Mouse (Mus musculus) c-Kit-positive CD71-positive TER-119-positive erythroid progenitor cells, embryonic 14.5 days (primary cell): Measurements from ENCODE around the gene Slc17a1.
A peak's percentile ranks its signal among the peaks of the same experiment; 100 is the strongest.

Source experiments
- DNase-seq: peaks from one replicate; pipeline ENCODE4 v3.0.0-alpha.2; 2013; ENCODE audit warnings: low spot score

Slc17a1 gene

DNA sequence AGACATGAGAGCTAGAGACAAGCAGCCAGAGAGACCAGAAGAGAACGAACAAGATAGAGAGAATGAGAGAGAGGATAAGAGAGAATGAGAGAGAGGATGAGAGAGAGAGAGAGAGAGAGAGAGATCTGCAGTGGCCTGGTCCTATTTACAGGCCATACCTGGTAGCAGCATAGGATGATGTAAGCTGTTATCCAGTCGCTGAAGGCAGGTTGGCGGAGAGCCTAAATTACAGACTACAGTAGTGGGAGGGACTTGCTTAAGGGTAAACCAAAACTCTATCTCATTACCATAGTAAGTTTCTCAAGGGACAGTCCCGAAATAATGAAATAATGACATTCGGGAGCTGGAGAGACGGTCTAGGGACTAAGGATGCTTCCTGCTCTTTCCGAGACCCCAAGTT, at the start of gene Slc17a1:
Slc17a1 (plus strand) TSS at position 346 of the 400 bp plus-strand sequence.
- DNase-seq = no peak

DNA sequence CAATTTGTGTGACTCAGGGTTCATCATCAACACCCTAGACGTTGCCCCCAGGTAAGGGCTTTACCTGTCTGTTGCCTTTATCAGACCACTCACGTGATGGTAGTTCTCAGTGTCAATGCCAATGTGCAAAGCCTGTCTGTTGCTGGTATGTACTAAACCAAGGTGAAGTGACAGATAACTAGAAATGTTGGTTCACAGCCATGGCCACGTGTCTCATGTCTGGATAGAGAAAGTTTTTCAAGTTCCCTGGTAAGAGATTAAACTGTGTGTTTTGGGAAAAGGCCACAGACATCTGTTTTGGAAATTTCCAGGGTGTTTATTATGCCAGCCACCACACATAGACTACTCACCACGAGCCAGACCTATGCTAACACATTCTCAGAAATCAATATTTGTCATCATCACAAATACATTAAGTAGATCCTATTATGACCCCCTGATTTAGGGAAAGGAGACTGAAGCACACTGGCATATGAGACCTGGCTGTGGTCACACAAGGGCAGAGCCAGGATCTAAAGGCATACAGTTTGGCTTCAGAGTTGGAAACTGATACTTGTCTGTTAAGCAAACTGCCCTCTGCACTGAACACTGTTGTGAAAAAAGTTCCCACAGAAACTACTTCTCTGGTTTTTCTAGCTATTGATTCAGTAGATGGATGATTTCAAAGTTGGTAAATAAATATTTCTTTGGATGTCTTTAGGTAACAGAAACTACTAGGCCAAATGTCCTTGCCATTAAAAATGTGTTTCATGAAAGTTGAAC, 47.2 kb upstream of the Slc17a1 start:
- no peak for DNase-seq

DNA sequence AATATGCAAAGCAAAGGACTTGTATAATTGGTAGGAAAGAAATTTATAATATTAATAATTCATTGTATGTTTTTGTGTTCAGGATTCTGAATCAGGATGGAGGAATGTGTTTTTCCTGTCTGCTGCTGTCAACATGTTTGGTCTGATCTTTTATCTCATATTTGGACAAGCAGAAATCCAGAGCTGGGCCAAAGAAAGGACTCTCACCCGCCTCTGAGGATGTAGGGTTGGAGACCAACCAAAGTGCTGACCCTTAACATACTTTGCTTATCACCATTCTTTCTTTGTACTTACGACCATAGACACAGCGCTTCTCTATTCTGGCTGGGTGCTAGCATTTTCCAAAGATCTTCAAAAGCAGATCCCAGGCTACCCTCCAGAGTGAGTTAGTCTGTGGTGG, 45.3 kb upstream of the Slc17a1 start:
- DNase-seq = no peak

DNA sequence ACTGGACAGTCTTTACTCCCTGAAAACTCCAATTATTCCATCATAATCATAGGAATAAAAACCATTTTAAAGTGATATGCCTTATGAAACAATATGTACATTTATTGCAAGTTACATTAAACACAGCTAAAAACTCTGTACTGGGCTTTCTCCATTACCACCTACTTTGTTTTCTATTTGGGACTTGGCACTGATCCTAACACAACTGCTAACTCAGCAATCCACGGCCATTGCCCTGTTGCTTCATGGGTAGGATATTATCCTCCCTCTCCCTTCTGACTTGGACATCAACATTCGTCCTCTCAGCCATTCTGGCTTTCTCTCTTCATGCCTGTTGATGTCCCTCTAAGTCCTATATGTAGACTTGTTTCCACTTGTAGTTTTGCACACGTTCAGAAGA, 40.9 kb upstream of the Slc17a1 start:
- no peak for DNase-seq

DNA sequence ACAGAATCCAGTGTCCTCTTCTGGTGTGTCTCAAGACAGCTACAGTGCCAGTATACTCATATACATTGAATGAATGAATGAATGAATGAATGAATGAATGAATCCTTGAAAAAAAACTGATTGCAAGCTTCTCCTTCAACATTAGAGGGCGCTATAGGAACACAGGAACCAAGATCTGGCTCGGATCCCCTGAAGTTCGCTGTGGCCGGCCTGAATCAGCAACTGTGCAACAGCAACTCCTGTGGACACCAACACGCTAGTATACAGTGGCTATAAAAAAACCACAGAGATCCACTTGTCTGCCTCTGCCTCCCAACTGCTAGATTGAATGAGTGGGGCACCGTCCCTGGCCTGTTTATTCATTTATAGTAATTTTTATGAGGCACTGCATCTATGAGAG, 34.5 kb upstream of the Slc17a1 start:
- peak; percentile 14 for DNase-seq

DNA sequence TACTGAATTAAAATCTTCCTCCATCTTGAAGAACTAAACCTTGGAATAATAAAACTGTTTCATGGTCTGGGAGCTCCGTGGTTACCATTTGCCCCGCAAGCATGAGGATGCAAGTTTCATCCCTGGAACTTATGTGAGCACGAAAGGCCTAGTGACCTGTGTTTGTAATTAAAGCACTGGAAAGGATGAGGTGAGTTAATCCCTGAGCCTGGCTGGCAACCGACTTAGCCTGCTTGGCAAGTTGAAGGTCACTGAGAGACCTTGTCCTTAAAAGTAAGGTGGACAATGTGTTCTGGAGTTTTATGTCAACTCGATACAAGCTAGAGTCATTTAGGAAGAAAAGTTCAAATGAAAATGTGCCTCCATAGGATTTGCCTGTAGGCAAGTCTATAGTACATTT, 32.7 kb upstream of the Slc17a1 start:
- DNase-seq = no peak

DNA sequence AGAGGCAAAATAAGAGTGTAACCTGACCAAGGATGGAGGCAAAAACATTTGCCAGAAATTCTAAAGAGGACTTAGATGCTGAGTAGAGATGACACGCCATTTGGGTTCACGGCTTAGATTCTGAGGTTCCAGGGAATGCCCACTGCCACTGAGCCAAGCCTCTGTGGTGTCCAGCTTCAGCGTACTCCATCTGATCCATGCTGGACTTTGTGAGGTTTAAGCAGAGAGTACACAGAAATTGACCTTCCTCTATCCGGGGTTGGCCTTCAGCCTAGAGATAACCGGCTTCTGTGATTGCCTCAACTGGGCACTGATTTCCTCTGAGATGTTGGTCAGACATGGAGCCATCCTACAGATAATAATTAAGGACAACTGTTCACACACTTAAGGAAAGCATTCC, 30.9 kb upstream of the Slc17a1 start:
- no peak for DNase-seq

DNA sequence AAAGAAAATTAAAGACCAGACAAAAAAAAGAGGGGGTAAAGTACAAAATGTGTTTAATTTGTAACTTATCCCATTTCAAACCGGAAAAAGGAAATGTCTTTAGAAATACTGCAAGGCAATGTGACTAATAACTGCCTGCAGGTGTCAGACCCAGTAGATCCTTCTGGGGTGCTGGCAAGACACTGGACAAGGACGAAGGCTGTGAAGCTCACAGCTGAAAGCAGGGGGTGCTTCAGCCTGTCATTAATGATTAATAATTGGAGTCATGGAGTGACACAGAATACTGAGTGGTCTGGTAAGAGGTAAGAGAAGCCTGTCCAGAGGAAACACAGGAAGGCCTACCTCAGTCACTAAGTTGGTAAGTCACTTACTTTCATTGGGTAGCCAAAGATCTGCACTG, 28.2 kb upstream of the Slc17a1 start, which contains the start of gene Slc17a3:
Slc17a3 (plus strand) TSS at position 127 of the 400 bp plus-strand sequence.
- no peak for DNase-seq

DNA sequence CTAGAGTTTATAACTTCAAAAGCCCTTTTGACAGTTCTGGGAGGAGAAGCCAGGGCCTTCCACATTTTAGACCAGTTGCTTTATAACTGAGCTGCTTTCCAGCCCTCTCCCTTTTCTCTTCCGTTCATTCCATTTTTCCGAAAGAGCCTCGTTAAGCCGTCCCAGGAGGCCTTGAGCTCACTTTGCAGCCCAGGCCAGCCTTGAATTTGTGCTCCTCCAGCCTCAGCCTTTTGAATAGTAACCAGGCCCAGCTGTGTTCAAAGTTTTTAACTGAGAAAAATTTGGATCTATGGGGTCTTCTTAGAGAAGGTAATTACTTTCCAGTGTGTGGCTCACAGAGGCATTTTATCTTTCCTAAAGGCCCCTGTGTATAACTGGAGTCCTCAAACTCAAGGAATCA, 21.7 kb upstream of the Slc17a1 start:
- DNase-seq = no peak

DNA sequence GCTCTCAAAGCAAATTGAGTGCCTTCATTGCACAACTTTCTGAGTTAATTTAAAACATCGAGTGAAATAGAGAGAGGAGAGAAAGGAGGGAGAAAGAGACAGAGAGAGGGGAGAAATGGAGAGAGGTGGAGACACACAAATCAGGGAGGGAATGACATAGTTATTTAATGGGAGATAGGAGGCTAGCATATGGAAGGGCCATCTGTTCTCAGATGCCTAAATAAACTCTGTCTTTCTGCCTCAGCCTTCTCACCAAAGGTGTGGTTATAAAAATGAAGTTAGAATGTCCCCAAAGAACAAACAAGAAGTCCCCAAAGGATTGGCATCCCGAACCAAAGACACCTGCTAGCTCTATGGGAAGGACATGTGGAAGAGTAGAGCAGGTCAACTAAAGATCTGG, 18.3 kb upstream of the Slc17a1 start:
- no peak for DNase-seq

DNA sequence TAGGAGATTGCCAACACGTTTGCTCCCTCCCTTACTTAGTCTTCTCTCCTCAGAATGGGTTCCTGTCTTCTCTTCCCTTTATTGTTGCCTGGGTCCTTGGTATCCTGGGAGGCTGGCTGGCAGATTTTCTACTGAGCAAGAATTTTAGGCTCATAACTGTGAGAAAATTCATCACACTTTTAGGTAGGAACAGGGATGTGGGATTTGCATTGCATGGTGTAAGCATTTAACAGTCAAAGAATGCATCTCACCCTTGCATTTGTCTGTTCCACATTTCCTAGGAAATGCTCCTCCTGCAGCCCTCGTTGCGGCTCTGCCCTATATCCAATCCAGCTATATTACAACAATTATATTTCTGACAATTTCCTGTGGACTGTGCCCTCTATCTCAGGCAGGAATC, 11.1 kb upstream of the Slc17a1 start:
- no peak for DNase-seq

DNA sequence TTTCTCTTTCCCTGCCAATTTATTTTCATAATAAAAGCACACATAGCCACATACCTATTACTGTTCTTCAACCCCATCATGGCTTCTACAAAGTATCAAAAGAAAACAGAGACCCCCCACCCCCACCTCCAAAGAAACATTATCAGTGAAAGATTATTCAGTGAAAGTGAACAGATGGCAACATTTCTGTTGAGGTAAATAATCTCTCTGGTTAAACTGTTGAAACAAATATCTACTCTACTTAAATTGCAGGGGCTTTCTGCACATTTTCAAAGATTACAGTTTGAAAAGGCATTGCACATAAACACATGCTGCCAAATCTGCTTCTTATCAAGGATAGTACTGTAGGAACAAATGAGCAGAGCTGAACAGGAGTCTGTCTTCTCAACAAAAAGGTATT, 5.7 kb upstream of the Slc17a1 start:
- no peak for DNase-seq

DNA sequence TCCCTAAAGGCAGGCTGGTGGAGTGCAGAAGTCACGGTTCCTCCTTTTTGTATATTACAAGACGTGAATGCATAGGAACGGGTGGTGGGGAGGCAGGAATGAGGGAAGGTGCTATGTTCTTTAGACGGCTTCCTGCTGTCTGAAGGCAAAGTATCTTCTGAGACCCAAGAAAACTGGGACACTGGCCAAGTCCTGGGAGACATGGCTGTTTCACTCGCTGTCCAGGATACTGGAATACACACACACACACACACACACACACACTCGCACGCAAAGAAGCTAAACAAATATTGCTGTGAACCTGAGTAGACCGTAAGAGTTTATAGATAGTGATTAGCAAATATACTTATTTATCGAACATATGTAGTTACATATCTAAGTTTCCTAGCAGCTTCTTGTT, 2.8 kb upstream of the Slc17a1 start:
- DNase-seq = no peak

DNA sequence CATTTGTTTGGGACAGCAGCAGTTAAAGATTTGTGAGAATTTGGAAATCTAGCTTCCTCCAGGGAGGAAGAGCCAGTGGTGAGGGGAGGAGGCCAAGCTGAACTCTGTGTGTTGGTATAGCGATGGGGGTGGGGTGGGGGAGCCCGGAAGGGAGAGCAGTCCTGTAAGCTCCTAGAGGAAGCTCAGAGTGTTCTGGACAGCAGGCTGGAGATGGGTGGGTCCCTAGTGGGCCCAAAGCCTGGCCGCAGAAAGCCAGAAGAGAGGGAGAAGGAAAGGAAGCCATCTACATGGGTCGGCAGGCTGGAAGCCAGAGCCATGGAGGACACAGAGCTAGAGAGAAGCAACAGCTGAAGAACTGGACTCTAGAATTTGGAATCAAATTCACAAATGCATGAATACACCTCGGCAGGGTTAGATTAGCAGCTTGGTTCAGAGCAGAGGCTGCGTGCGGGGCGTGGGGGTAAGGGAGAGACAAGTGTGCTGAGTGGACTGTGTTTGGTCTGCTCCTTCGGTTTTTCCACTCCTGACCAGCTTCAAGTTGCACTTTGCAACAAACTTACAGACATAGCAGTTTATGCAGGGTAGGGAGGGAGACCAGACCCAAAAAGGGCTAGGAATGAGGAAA, 1.4 kb upstream of the Slc17a1 start:
- DNase-seq = no peak

DNA sequence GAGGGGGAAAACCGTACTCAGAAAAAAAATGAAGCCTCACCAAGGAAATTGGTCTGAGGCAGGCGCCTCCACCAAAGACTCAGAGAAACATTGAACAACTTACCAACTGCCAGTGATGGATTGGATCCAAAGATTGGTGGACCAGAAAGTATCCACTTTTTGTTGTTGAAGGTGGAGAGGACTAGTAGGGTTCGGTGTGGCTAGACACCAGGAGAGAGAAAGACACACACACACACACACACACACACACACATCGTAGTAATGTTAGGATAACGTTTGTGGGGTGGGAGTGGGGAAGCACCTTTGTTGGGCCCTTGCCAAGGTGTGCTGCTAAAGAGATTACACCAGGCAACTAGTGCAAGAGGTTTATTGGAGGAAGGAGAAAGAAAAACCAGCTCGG, 550 bp upstream of the Slc17a1 start:
- no peak for DNase-seq

DNA sequence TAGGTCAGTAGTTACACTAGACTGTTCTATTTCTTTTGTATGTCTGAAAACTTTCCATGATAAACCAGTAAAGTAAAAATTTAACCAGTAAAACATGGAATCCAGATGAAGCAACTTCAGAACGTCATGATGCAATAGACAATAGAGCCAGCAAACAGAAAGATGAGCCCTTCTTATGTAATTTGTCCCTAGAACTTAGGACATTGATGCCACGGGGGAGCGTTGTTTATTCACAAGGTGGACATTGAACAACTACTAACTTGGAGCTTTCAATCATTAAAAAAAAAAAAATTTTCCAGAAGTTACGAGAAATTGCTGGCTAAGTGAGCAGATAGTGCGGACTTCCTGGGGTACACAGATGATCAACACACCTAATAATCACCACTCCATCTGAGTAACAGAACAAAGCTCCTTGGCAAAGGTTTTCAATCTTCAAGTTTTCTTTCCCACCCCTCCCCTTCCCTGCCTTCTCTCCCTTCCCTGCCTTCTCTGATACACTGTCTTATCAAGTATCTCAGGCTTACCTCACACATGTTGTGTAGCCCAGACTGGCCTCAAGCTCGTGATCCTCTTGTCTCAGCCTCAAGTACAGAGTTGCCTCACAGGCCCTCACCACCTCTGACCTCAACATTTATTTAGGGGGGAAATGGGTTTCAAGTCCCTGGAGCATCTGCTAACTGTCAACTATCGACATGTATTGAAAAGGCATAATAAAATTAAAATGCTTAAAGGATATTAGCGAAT, 1.4 kb downstream of the Slc17a1 start:
- DNase-seq = no peak

DNA sequence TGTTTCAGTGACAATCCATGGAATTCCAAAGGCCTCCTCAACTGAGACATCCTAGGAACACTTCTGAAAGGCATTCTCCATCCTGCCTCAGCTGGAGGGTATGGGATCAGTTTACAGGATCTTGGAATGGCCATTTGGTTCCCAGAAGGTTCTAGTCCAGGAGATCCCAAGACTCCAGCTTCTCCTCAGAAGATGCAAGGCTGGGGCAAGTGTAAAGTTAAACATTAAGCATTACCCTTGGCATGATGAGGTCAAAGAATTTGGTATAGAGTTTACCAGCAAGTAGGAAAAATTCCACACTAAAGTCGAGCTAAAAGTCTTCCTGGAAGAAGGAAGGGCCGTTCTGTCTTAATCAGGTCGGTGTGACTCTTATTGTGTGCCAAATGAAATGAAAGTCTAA, 2.4 kb downstream of the Slc17a1 start:
- DNase-seq = no peak

DNA sequence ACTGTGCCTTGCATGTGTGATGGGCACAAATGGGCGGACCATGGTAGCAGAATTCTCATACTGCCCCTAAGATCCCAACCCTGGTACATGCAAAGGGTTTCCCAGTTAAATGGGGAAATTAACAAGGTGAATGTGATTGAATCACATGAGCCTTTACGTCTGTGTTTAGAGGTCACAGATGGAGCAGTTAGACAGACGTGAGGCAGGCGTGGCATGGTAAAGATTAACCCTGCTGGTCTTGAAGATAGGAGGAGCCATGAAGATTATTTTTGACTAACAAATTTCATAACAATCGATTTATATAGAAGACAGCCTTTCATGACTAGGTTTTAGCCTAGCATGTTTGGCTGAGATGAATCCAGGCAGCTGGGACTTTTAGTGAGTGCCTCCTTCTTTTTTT, 5.6 kb downstream of the Slc17a1 start:
- DNase-seq = no peak

DNA sequence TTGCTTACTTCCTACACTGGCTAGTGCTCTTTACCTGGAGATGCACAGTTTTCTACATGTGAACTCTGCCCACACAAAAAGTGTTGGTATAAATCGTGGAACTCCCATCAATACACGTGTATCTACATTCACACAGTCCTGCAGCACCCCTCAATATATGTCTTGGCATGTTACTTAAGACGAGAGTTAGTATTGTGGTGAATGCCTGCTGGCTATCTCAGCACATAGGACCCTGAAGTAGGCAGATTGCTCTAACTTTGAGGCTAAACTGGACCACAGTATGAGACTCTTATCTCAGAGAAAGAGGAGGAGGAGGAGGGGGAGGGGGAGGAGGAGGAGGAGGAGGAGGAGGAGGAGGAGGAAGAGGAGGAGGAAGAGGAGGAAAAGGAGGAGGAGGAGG, 11.6 kb downstream of the Slc17a1 start:
- no peak for DNase-seq

DNA sequence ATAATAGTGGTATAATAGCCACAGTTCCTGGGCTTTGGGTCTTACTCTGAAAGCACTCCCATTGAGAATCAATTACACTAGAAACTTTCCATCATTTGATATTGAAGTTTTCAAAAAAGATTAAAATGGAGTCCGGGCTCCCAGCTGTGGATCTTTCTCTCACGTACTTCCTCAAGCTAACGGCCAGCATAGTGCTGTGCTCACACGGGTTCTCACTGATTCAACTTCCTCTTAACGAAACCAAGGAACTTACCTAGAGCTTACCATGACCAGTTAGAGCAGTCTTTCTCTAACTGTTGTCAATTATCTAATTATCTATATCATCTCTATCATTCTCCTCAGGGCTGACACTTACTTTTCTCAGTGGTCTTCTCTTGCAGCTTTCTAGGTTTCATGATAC, 12.1 kb downstream of the Slc17a1 start:
- DNase-seq = no peak

DNA sequence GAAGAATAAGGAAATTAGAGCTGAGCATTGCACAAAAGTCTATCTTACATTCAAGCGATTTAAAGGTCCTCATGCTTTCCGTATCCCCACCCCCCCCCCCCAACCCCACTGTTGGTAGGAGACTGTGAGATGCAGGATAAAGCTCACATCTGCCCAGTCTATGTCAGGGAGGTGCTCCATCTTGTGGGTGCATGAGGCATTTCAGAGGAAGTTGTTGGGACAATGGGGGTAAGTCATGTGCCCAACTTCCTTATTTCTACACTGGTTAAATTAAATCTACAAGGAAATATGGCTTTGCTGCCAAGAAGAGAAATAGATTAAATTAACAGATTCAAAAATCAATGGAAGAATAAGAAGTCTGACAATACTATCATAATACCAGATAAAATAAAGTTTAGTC, 18.0 kb downstream of the Slc17a1 start:
- DNase-seq = no peak

DNA sequence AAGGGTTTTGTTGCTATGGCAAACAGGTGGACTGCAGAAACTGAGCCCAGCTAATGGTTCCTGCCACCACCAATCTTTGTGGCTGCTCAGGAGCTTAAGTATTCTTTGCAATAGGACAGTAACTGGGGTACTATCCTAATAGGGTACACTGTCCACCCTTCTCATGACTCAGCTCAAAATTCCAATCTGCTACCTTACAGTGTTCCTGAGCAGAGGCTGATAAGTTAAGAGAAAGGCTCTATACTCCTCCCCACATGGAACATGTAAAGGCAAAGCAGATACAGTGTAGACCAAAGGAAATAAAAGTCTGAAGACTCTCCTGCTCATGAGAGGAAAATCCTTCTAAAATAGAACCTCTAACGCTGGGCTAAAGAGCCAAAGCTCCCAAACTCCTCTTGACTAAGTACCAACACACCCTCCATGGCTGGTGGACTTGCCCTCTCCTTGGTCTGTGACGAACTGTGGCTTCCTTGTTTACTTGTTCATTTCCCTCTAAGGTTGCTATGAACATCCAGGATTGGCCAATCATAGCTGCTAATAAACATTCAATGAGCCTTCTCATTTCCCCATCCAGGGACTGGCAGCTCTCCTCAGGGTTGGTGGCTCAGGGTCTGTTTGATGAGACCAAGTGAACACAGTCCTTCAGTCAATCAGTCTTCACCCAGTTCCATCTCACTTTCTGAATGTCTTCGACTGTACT, 19.6 kb downstream of the Slc17a1 start:
- DNase-seq = peak; percentile 23
